Mouse (Mus musculus) bone marrow macrophage, adult 2 months (primary cell): ENCODE data around the gene Ctla4.

Experiments
- CTCF ChIP-seq: IDR thresholded peaks from 2 replicates; pipeline ENCODE4 v1.5.1; 2012; ENCODE audit warnings: low read depth, mild to moderate bottlenecking, low read length, moderate library complexity
- POLR2A ChIP-seq: IDR thresholded peaks from 2 replicates; pipeline ENCODE4 v1.6.1; 2012; ENCODE audit warnings: mild to moderate bottlenecking, low read depth, low read length, borderline replicate concordance

DNA sequence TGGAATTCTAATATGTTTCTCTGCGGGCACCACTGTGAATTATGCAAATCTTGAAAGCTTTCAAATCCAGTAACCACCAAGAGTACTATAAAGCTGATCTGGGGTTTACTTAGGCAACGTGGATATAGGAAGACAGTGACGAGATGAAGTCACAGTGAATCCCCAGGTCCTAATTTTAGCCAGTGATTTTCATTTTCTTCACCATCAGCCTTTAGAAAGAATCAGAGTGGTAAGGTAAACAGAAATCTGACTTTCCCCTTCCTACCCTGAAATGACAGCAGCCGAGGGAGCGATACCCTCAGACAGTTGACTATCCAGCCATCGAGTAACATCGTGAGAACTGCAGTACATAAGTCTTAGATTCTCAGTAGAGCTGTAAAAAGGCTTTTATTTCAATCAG, 16.3 kb downstream of the Ctla4 start:
- TF ChIP-seq CTCF (no peak), POLR2A (no peak)
